Mouse (Mus musculus) WW6 (cell line): ENCODE measurements around the gene Olr1.
"Not testable (repeated sequence)": the region's sequence is repeated elsewhere in the genome, so short reads cannot be mapped to it uniquely, and the experiment has no call there.

ENCODE experiments used
- DNase-seq: peaks from one replicate; pipeline ENCODE4 v3.0.0-alpha.2; 2013; ENCODE audit warnings: low read depth, low spot score

Olr1 gene

GRCm38 (mm10) chr6:129512367-129512766, 5.4 kb upstream of the Olr1 start, which contains the start of gene Tmem52b:
TSS of gene Tmem52b (plus strand) at chr6:129512555.
- no peak for DNase-seq

- no peak for DNase-seq
Observed at GRCm38 (mm10) chr6:129510120-129510911, 3.4 kb upstream of the Olr1 start.

- no peak for DNase-seq
Observed at GRCm38 (mm10) chr6:129503471-129503870, 3.5 kb downstream of the Olr1 start.

- not testable (repeated sequence) for DNase-seq
Observed at GRCm38 (mm10) chr6:129499516-129499915, 7.4 kb downstream of the Olr1 start.

- no peak for DNase-seq
Observed at GRCm38 (mm10) chr6:129497345-129498218, 9.4 kb downstream of the Olr1 start.

GRCm38 (mm10) chr6:129494924-129495323, 12.0 kb downstream of the Olr1 start:
- no peak for DNase-seq

GRCm38 (mm10) chr6:129480089-129480958, 26.6 kb downstream of the Olr1 start:
- no peak for DNase-seq

GRCm38 (mm10) chr6:129476404-129477126, 30.4 kb downstream of the Olr1 start:
- DNase-seq = no peak

GRCm38 (mm10) chr6:129472627-129473026, 34.3 kb downstream of the Olr1 start:
- no peak for DNase-seq

- no peak for DNase-seq
Observed at GRCm38 (mm10) chr6:129471386-129471785, 35.6 kb downstream of the Olr1 start.

GRCm38 (mm10) chr6:129451411-129452039, 55.4 kb downstream of the Olr1 start, which contains the start of gene Clec1a:
TSS of gene Clec1a (minus strand) at chr6:129452000.
- no peak for DNase-seq

GRCm38 (mm10) chr6:129449743-129450142, 57.2 kb downstream of the Olr1 start:
- no peak for DNase-seq

GRCm38 (mm10) chr6:129438033-129438432, 68.9 kb downstream of the Olr1 start:
- DNase-seq = no peak

- no peak for DNase-seq
Observed at GRCm38 (mm10) chr6:129436025-129436424, 70.9 kb downstream of the Olr1 start.
